Mouse (Mus musculus): ENCODE measurements around the gene Olfr992. TPM values are rescaled to one million over a fixed set of nuclear protein-coding genes. Genes with fewer than 3 reads are reported as not detected.
"Not testable (repeated sequence)": the region's sequence is repeated elsewhere in the genome, so short reads cannot be mapped to it uniquely, and the experiment has no call there.

Olfr992 gene
- not detected in 2 replicates for polyA plus RNA-seq (2015; fragmentation: Nextera tagmentation; extraction: Ambion mirVana)

DNA sequence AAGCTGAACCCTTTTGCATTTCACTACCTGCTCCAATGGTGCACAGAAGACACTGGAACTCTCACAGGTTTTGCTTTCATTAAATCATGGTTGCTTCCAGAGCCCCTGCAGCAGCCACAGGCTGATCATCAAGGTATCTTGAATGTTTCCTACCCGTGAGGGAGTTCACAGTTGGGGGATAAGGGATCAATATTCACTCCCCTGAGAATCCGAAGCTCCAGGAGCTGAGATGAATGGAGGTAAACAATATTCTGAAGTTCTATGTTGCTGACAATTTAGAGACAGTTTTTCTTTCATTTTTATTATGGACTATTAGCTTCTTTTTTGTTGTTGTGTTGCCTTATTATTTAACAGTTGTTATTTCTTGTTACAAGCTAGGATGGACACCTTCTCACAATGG is at the start of gene Olfr992:
TSS of gene Olfr992 (minus strand) at position 101 of the 400 bp plus-strand sequence.
- Histone ChIP-seq H3K4me2 (no peak within 1 kb of the TSS), H3K27ac (replicated peaks) (no peak within 1 kb of the TSS), H3K4me1 (replicated peaks) (no peaks in the 10 kb centered on the region), H3K4me3 (replicated peaks) (no peak within 1 kb of the TSS), H3K9me3 (replicated peaks) (no peaks in the 10 kb centered on the region), H3K36me3 (replicated peaks) (no peaks in the 10 kb centered on the region), H3K9ac (no peak within 1 kb of the TSS), H3K27me3 (no peaks in the 10 kb centered on the region)
- ATAC-seq (ENCODE audit: insufficient read depth) = no peak
- WGBS (ENCODE audit: insufficient replicate concordance) = 42% methylated on average over 2 of the region's 2 CpGs

GRCm38 (mm10) chr2:85443539-85443938 is 34.3 kb upstream of the Olfr992 start, which contains the start of gene Olfr995:
Olfr995 (minus strand) TSS chr2:85443639.
- Histone ChIP-seq H3K4me2 (no peak within 1 kb of the TSS), H3K36me3 (replicated peaks) (no peaks in the 10 kb centered on the region), H3K4me1 (replicated peaks) (no peaks in the 10 kb centered on the region), H3K27ac (replicated peaks) (no peak within 1 kb of the TSS), H3K27me3 (no peaks in the 10 kb centered on the region), H3K9me3 (replicated peaks) (no peaks in the 10 kb centered on the region), H3K4me3 (replicated peaks) (no peak within 1 kb of the TSS), H3K9ac (no peak within 1 kb of the TSS)
- WGBS (ENCODE audit: insufficient replicate concordance) = 25% methylated on average over 1 of the region's 1 CpGs
- ATAC-seq (ENCODE audit: insufficient read depth) = no peak

GRCm38 (mm10) chr2:85442546-85442945 is 33.3 kb upstream of the Olfr992 start:
- H3K4me1 ChIP-seq (replicated peaks) = no peaks in the 10 kb centered on the region
- ATAC-seq (ENCODE audit: insufficient read depth) = no peak
- no peak overlapping the region for H3K9ac ChIP-seq
- H3K4me3 ChIP-seq (replicated peaks) = no peak overlapping the region
- H3K27ac ChIP-seq (replicated peaks) = no peak overlapping the region
- no peaks in the 10 kb centered on the region for H3K27me3 ChIP-seq
- H3K36me3 ChIP-seq (replicated peaks) = no peaks in the 10 kb centered on the region
- no peak overlapping the region for H3K4me2 ChIP-seq
- H3K9me3 ChIP-seq (replicated peaks) = no peaks in the 10 kb centered on the region

DNA sequence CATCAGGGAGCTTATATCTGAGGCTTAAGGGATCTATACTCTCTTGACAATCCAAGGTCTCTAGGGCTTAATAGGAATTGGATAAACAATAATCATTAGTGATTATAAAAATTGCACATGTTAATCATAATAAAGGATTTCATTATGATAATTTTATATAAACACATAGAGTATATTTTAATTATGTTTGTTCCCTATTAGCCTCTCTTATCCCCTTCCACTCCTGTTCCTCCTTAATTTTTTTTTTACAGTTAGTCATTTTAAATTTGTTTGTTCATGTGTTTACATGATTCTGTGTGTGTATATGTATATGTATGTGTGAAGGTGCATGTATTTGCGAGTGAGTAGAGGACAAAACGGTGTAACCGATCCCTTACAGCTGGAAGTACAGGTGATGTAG is 27.1 kb upstream of the Olfr992 start, which contains the start of gene Olfr994:
TSS of gene Olfr994 (minus strand) at position 101 of the 400 bp plus-strand sequence.
- Histone ChIP-seq H3K4me2 (no peak within 1 kb of the TSS), H3K9me3 (replicated peaks) (no peaks in the 10 kb centered on the region), H3K4me3 (replicated peaks) (no peak within 1 kb of the TSS), H3K27me3 (no peaks in the 10 kb centered on the region), H3K36me3 (replicated peaks) (no peaks in the 10 kb centered on the region), H3K27ac (replicated peaks) (no peak within 1 kb of the TSS), H3K4me1 (replicated peaks) (no peaks in the 10 kb centered on the region), H3K9ac (no peak within 1 kb of the TSS)
- no peak for ATAC-seq (ENCODE audit: insufficient read depth)
- WGBS (ENCODE audit: insufficient replicate concordance) = 74% methylated on average over 3 of the region's 3 CpGs

DNA sequence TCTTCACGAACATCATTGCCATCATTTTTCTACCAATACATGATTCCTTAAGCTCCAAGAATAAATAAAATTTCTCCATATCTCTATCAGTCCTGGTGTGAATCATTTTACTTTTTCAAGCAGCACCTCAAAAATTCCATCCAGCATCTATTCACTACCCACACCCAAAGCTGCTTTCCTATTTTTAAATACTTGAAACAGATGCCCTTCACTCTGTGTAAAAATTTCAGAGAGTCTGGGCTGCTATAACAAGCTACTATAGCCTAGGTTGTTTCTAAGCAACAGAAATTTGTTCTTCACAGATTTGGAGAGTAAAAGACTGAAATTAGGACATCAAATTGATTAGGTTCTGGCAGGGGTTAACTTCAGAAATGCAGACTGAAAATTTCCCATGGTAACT is 16.6 kb upstream of the Olfr992 start:
- no peaks in the 10 kb centered on the region for H3K9me3 ChIP-seq (replicated peaks)
- H3K36me3 ChIP-seq (replicated peaks) = no peaks in the 10 kb centered on the region
- H3K27me3 ChIP-seq = no peaks in the 10 kb centered on the region
- 49% methylated on average over 1 of the region's 1 CpGs for WGBS (ENCODE audit: insufficient replicate concordance)
- ATAC-seq (ENCODE audit: insufficient read depth) = no peak
- H3K4me2 ChIP-seq = no peak overlapping the region
- no peak overlapping the region for H3K9ac ChIP-seq
- no peak overlapping the region for H3K27ac ChIP-seq (replicated peaks)
- H3K4me3 ChIP-seq (replicated peaks) = no peak overlapping the region
- no peaks in the 10 kb centered on the region for H3K4me1 ChIP-seq (replicated peaks)

DNA sequence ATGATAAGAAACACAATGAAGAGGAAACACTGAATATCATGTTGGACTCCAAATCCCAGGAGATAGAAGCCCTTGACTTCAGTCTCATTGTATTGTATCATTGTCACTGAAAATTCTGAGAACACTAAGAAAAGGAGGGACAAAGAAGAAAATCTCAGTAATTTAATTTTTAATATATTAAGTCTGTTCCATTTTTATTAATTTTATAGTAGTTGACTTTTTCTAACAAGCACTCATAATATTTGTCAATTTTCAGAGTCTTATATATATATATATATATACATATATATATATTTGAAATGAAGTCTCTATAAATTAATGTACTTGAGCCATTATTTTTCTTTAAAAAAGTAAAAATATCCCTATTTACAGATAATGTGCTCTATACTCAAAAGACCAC is 5.5 kb upstream of the Olfr992 start, which contains the start of gene Olfr993:
TSS of gene Olfr993 (minus strand) at position 101 of the 400 bp plus-strand sequence.
- Histone ChIP-seq H3K36me3 (replicated peaks) (no peaks in the 10 kb centered on the region), H3K4me2 (no peak within 1 kb of the TSS), H3K9me3 (replicated peaks) (no peaks in the 10 kb centered on the region), H3K4me3 (replicated peaks) (no peak within 1 kb of the TSS), H3K4me1 (replicated peaks) (no peaks in the 10 kb centered on the region), H3K27ac (replicated peaks) (no peak within 1 kb of the TSS), H3K9ac (no peak within 1 kb of the TSS), H3K27me3 (no peaks in the 10 kb centered on the region)
- no peak for ATAC-seq (ENCODE audit: insufficient read depth)

DNA sequence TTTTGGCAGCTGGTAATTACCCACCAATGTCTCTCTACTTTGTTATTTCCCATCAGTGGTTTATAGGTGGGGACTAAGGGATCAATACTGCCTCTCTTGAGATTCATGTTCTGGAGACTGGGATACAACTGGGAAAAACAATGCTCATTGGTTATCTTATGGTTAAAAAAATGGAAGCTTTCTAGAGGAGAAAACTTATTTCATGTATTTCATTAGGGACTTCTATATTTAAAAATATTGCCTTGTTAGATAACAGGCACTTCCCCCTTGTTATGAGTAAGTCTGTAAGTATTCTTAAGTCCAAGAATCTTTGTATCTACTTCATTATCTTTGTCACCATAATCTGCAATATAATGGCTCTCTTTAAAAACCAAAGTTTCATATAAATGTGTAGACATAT is 46.1 kb downstream of the Olfr992 start, which contains the start of gene Olfr988:
TSS of gene Olfr988 (minus strand) at position 101 of the 400 bp plus-strand sequence.
- not testable (repeated sequence) for H3K4me2 ChIP-seq; H3K9me3 ChIP-seq (replicated peaks); H3K4me3 ChIP-seq (replicated peaks); H3K27me3 ChIP-seq; H3K27ac ChIP-seq (replicated peaks); ATAC-seq (ENCODE audit: insufficient read depth); H3K4me1 ChIP-seq (replicated peaks); H3K36me3 ChIP-seq (replicated peaks); H3K9ac ChIP-seq

Other genes starting within 250 kb of the Olfr992 start
- gene Lrrc55, start 212.3 kb downstream of the Olfr992 start, polyA plus RNA-seq (2015; fragmentation: Nextera tagmentation; extraction: Ambion mirVana) = 0.07 TPM in 2 replicates
- gene Olfr987, start 70.2 kb downstream of the Olfr992 start, polyA plus RNA-seq (2015; fragmentation: Nextera tagmentation; extraction: Ambion mirVana) = not detected in 2 replicates
- not detected in 2 replicates for gene Olfr988, start 46.2 kb downstream of the Olfr992 start, polyA plus RNA-seq (2015; fragmentation: Nextera tagmentation; extraction: Ambion mirVana)
- gene Olfr993, start 5.4 kb upstream of the Olfr992 start, polyA plus RNA-seq (2015; fragmentation: Nextera tagmentation; extraction: Ambion mirVana) = not detected in 2 replicates
- gene Olfr994, start 27.0 kb upstream of the Olfr992 start, polyA plus RNA-seq (2015; fragmentation: Nextera tagmentation; extraction: Ambion mirVana) = not detected in 2 replicates
- not detected in 2 replicates for gene Olfr995, start 34.2 kb upstream of the Olfr992 start, polyA plus RNA-seq (2015; fragmentation: Nextera tagmentation; extraction: Ambion mirVana)
- gene 4833423E24Rik, start 109.6 kb upstream of the Olfr992 start, polyA plus RNA-seq (2015; fragmentation: Nextera tagmentation; extraction: Ambion mirVana) = not detected in 2 replicates
- not detected in 2 replicates for gene Olfr996, start 169.7 kb upstream of the Olfr992 start, polyA plus RNA-seq (2015; fragmentation: Nextera tagmentation; extraction: Ambion mirVana)
- gene Olfr998, start 179.5 kb upstream of the Olfr992 start, polyA plus RNA-seq (2015; fragmentation: Nextera tagmentation; extraction: Ambion mirVana) = not detected in 2 replicates
- not detected in 2 replicates for gene Olfr1000, start 202.4 kb upstream of the Olfr992 start, polyA plus RNA-seq (2015; fragmentation: Nextera tagmentation; extraction: Ambion mirVana)
- gene Olfr1002, start 241.2 kb upstream of the Olfr992 start, polyA plus RNA-seq (2015; fragmentation: Nextera tagmentation; extraction: Ambion mirVana) = not detected in 2 replicates

Data from liver, embryonic 15.5 days (tissue).